Comparison of ENCODE assay signal across 8 mouse cellular contexts in the genomic region with DNA sequence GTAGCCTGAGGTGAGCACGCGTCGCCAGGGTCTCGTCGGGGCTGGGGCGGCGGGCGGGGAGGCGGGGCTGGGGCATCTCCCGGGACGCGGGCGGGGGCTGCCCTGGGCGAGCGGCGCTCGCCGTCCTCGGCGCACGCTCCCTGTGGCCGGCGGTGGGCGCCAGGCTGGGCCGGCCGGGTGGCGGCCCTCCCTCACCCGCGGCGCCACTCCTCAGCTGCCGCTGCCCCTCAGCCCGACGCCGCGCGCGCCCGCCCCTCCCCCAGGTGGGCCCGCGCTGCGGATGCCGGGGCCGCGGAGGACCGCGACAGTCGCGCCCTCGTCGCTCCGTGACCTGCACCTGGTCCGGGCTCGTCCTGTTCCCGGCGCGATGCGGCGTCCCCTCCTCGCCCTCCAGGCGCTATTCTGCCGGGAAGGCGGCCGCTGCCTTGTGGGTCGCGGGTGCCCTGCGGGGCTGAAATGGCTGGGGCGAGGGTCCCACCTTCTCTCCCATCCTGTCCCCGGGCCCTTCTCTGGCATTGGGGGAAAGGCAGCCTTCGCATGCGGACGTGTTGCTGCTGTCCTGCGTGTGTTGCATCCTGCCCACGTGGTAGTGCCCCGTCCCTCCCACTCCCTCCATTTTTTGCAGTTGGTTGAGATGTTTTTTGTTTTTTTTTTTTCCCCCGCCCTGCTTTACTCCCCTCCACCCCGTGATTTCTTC. TPM values are rescaled to one million over a fixed set of nuclear protein-coding genes. Genes with fewer than 3 reads are reported as not detected.
DNase-seq lines count a peak whose midpoint lies in the region; ATAC-seq and TF ChIP-seq lines count a peak whose summit lies in the region.

No protein-coding gene starts in this region.

- H3K27me3 ChIP-seq in liver, postnatal 0 days (ENCODE audit: insufficient read depth, low read length), result no peaks in the 10 kb centered on the region
- no peaks in the 10 kb centered on the region for H3K27me3 ChIP-seq in neural tube, embryonic 11.5 days (ENCODE audit: control insufficient read depth, insufficient read depth, low read length)

- under 1% methylated on average over 43 of the region's 76 CpGs for WGBS in liver, postnatal 0 days (ENCODE audit: insufficient replicate concordance)
- under 1% methylated on average over 34 of the region's 76 CpGs for WGBS in neural tube, embryonic 11.5 days

- H3K27ac ChIP-seq in liver, postnatal 0 days (ENCODE audit: low read depth), result peak overlapping the region; percentile 92
- H3K27ac ChIP-seq in neural tube, embryonic 11.5 days (ENCODE audit: low read depth, low read length), result peak overlapping the region; percentile 97

- peak overlapping the region; percentile 80 for H3K4me3 ChIP-seq in liver, postnatal 0 days (ENCODE audit: low read depth, low read length)
- H3K4me3 ChIP-seq in neural tube, embryonic 11.5 days (ENCODE audit: low read depth, low read length), result peak overlapping the region; percentile 95

- DNase-seq in B cell, adult 2 months, result peak; percentile 66
- DNase-seq in ZHBTc4 (ENCODE audit: low read depth, low spot score), result peak; percentile 76
- DNase-seq in embryo, embryonic 9.5 days (ENCODE audit: extremely low spot score), result peak; percentile 64
- DNase-seq in kidney, adult 18-20 months, result peak; percentile 28
- peak; percentile 59 for DNase-seq in liver, postnatal 0 days
- peak; percentile 63 for DNase-seq in neural tube, embryonic 11.5 days (ENCODE audit: low spot score)
- DNase-seq in testis, postnatal 10 days (ENCODE audit: low spot score), result peak; percentile 72

- H3K4me1 ChIP-seq in liver, postnatal 0 days (ENCODE audit: insufficient read depth), result peaks cover 27% of the 10 kb centered on the region
- H3K4me1 ChIP-seq in neural tube, embryonic 11.5 days (ENCODE audit: control insufficient read depth, insufficient read depth, low read length), result peaks cover 9% of the 10 kb centered on the region

- peak; percentile 54 for ATAC-seq in granulocyte monocyte progenitor cell, adult 5-6 weeks (replicated peaks; ENCODE audit: poor library complexity, severe bottlenecking)
- peak; percentile 59 for ATAC-seq in liver, postnatal 0 days
- ATAC-seq in neural tube, embryonic 11.5 days (ENCODE audit: insufficient read depth, low FRiP score, low TSS enrichment), result peak; percentile 91

- H3K36me3 ChIP-seq in liver, postnatal 0 days (replicated peaks; ENCODE audit: insufficient read depth, low read length), result no peaks in the 10 kb centered on the region
- no peaks in the 10 kb centered on the region for H3K36me3 ChIP-seq in neural tube, embryonic 11.5 days (ENCODE audit: control insufficient read depth, insufficient read depth, low read length)

- TF ChIP-seq CTCF in liver, postnatal 0 days (IDR thresholded peaks at IDR 0.05; ENCODE audit: low read depth), result no peak

- H3K4me2 ChIP-seq in liver, postnatal 0 days (ENCODE audit: low read depth, low read length), result peak overlapping the region; percentile 88
- H3K4me2 ChIP-seq in neural tube, embryonic 11.5 days (ENCODE audit: low read depth), result peak overlapping the region; percentile 76

- no peaks in the 10 kb centered on the region for H3K9me3 ChIP-seq in liver, postnatal 0 days (ENCODE audit: low read length)
- no peaks in the 10 kb centered on the region for H3K9me3 ChIP-seq in neural tube, embryonic 11.5 days (ENCODE audit: control insufficient read depth, low read length)

- no peak for TF ChIP-seq EP300 in liver, postnatal 0 days (IDR thresholded peaks at IDR 0.05; ENCODE audit: low read depth)

- peak overlapping the region; percentile 87 for H3K9ac ChIP-seq in liver, postnatal 0 days (replicated peaks)
- peak overlapping the region; percentile 95 for H3K9ac ChIP-seq in neural tube, embryonic 11.5 days (ENCODE audit: low read length)

RNA-seq across cellular contexts. Expression of gene Frg2f1, which starts 0.7 kb away (rescaled TPM):
- total RNA-seq in granulocyte monocyte progenitor cell, adult 5-6 weeks (2014; fragmentation: Nextera tagmentation), result 1.0 and 3.8 TPM in 2 replicates
- total RNA-seq in granulocyte monocyte progenitor cell, adult 5-6 weeks (2017), result 0.13 and 1.3 TPM in 2 replicates
- polyA plus RNA-seq in liver, postnatal 0 days (2015; fragmentation: Nextera tagmentation; extraction: Ambion mirVana), result 3.8 and 4.3 TPM in 2 replicates
- 2.3 and 3.0 TPM in 2 replicates for polyA plus RNA-seq in neural tube, embryonic 11.5 days (2014; fragmentation: Nextera tagmentation; extraction: Ambion mirVana)

RNA-seq across cellular contexts. Expression of gene Foxj3, which starts 3.2 kb away (rescaled TPM):
- 23.0 and 25.6 TPM in 2 replicates for total RNA-seq in granulocyte monocyte progenitor cell, adult 5-6 weeks (2014; fragmentation: Nextera tagmentation)
- total RNA-seq in granulocyte monocyte progenitor cell, adult 5-6 weeks (2017), result 16.0 and 21.6 TPM in 2 replicates
- 2.6 and 2.9 TPM in 2 replicates for polyA plus RNA-seq in liver, postnatal 0 days (2015; fragmentation: Nextera tagmentation; extraction: Ambion mirVana)
- polyA plus RNA-seq in neural tube, embryonic 11.5 days (2014; fragmentation: Nextera tagmentation; extraction: Ambion mirVana), result 21.4 and 22.6 TPM in 2 replicates

RNA-seq across cellular contexts. Expression of gene Rimkla, which starts 47.6 kb away (rescaled TPM):
- not detected in 2 replicates for total RNA-seq in granulocyte monocyte progenitor cell, adult 5-6 weeks (2014; fragmentation: Nextera tagmentation)
- 0.10 TPM in 1 of 2 replicates, not detected in the other for total RNA-seq in granulocyte monocyte progenitor cell, adult 5-6 weeks (2017)
- not detected in 2 replicates for polyA plus RNA-seq in liver, postnatal 0 days (2015; fragmentation: Nextera tagmentation; extraction: Ambion mirVana)
- 9.5 and 9.6 TPM in 2 replicates for polyA plus RNA-seq in neural tube, embryonic 11.5 days (2014; fragmentation: Nextera tagmentation; extraction: Ambion mirVana)

Comparison
In these comparisons a context has a peak if more than half of its experiments do, and no peak if none do; other contexts are left out.
1. Peak in every context shown above with its lines: DNase-seq, ATAC-seq, H3K4me3 ChIP-seq and H3K27ac ChIP-seq.
2. RNA of gene Rimkla, which starts 47.6 kb away (polyA plus RNA-seq): 9.5 to 9.6 TPM in neural tube, embryonic 11.5 days; not detected in liver, postnatal 0 days; every median in the first group is over 10 times any median in the second.